Mouse (Mus musculus) liver, embryonic 14.5 days (tissue): ENCODE results near the gene Ncan. TPM values are rescaled to one million over a fixed set of nuclear protein-coding genes. Genes with fewer than 3 reads are reported as not detected.
A peak's percentile ranks its signal among the peaks of the same experiment; 100 is the strongest.

Experiments
- ATAC-seq: fragments of 200-750 bp; cut with Nextera tagmentation; 2 replicates; pipeline ENCODE4 v1.8.0; 2017; ENCODE audit warnings: moderate number of reproducible peaks, mild to moderate bottlenecking, moderate library complexity; ENCODE audit not compliant: insufficient read depth
- DNase-seq, 3 experiments: peaks; one replicate each; pipeline ENCODE4 v3.0.0-alpha.2; 2012 to 2013; ENCODE audit warnings: low read depth in 3 of 3, low spot score in 3 of 3
- H3K27ac ChIP-seq: fragments of 300-500 bp; sonication (generic); 2 replicates; pipeline ENCODE4 v1.5.1; 2014; ENCODE audit warnings: moderate library complexity, mild to moderate bottlenecking, control low read depth, inconsistent platforms
- H3K27me3 ChIP-seq: fragments of 300-500 bp; sonication (generic); 2 replicates; pipeline ENCODE4 v1.6.1; 2014; ENCODE audit warnings: mild to moderate bottlenecking, low read length, moderate library complexity; ENCODE audit not compliant: control insufficient read depth, insufficient read depth
- H3K36me3 ChIP-seq: fragments of 300-500 bp; sonication (generic); replicated peaks from 2 replicates; pipeline ENCODE4 v1.6.1; 2014; ENCODE audit warnings: low read depth; ENCODE audit not compliant: control insufficient read depth, insufficient read depth
- H3K4me1 ChIP-seq, 2 experiments: fragments of 200-500 bp in 1 of 2; fragments of 300-500 bp in 1 of 2; sonication (generic) in 1 of 2; replicated peaks; 2 replicates each; pipeline ENCODE4 v1.6.1; 2012 to 2014; ENCODE audit warnings: antibody characterized with exemption in 1 of 2, inconsistent platforms in 1 of 2, low read length in 1 of 2; ENCODE audit not compliant: control insufficient read depth in 2 of 2, insufficient read depth in 2 of 2
- H3K4me2 ChIP-seq: fragments of 300-500 bp; sonication (generic); 2 replicates; pipeline ENCODE4 v1.6.1; 2014; ENCODE audit warnings: low read depth, mild to moderate bottlenecking, control low read depth, moderate library complexity
- H3K4me3 ChIP-seq, 2 experiments: fragments of 200-500 bp in 1 of 2; fragments of 300-500 bp in 1 of 2; sonication (generic) in 1 of 2; 2 replicates each; pipeline ENCODE4 v1.5.1; 2012 to 2014; ENCODE audit warnings: low read depth in 2 of 2, low read length in 2 of 2, mild to moderate bottlenecking in 2 of 2, control low read depth in 1 of 2, inconsistent platforms in 1 of 2, moderate library complexity in 1 of 2; ENCODE audit not compliant: insufficient read depth in 1 of 2
- H3K9ac ChIP-seq: fragments of 300-500 bp; sonication (generic); replicated peaks from 2 replicates; pipeline ENCODE4 v1.6.1; 2014; ENCODE audit warnings: mild to moderate bottlenecking, control low read depth, moderate library complexity
- H3K9me3 ChIP-seq: fragments of 300-500 bp; sonication (generic); 2 replicates; pipeline ENCODE4 v1.6.1; 2016; ENCODE audit warnings: low read length, mixed read lengths; ENCODE audit not compliant: control insufficient read depth
- CTCF ChIP-seq: IDR thresholded peaks from 2 replicates; pipeline ENCODE4 v1.5.1; 2016; ENCODE audit warnings: antibody characterized with exemption, low read depth, control low read depth
- EP300 ChIP-seq: IDR thresholded peaks from 2 replicates; pipeline ENCODE4 v1.6.1; 2016; ENCODE audit warnings: antibody characterized with exemption, low read depth
- WGBS: fragments of 180-500 bp; shearing (Covaris S2); extraction: QIAGEN DNeasy Blood & Tissue Kit; methylation state at CpG from one replicate; pipeline ENCODE4 v1.1.7; 2014; ENCODE audit not compliant: insufficient replicate concordance; 5-methylcytosine and 5-hydroxymethylcytosine counted together
- polyA plus RNA-seq, 2 experiments: library from polyadenylated mRNA; depleted of rRNA in 1 of 2; stranded (reverse) in 1 of 2; unstranded in 1 of 2; fragments of >200 nt; fragmentation: Nextera tagmentation in 1 of 2; extraction: Ambion mirVana in 1 of 2; gene quantifications; 2 replicates each; pipeline versions ENCODE4 v1.2.1 to v1.2.3; 2012 to 2014

The Ncan gene
- polyA plus RNA-seq, 2 experiments, result 0.01 TPM; not detected in 1

- Histone ChIP-seq H3K4me1 (no peaks in the 10 kb centered on the region), H3K4me2 (peak overlapping the region; percentile 47), H3K36me3 (no peaks in the 10 kb centered on the region), H3K9ac (no peak overlapping the region), H3K27ac (no peak overlapping the region), H3K9me3 (no peaks in the 10 kb centered on the region), H3K27me3 (peaks cover 69% of the 10 kb centered on the region), H3K4me3 (peak overlapping the region; percentile 10 to 37; a peak in 3 of 4 replicates)
- ATAC-seq (no peak), DNase-seq (no peak)
- TF ChIP-seq EP300, result no peak
- TF ChIP-seq CTCF, result 0 out of 2 replicates have a peak, but pooled peaks have one; percentile 21
- WGBS, result 4% methylated on average over 71 of the region's 71 CpGs
Measured at GRCm38 (mm10) chr8:70084191-70085065, 36.2 kb downstream of the Ncan start.

GRCm38 (mm10) chr8:70083285-70083684 lies 37.4 kb downstream of the Ncan start, which contains the start of gene Hapln4:
Gene Hapln4 (plus strand): TSS chr8:70083457.
- TF ChIP-seq CTCF, result no peak
- TF ChIP-seq EP300, result no peak
- no peak within 1 kb of the TSS for H3K9ac ChIP-seq
- ATAC-seq (no peak), DNase-seq (no peak)
- peaks cover 58% of the 10 kb centered on the region for H3K27me3 ChIP-seq
- H3K36me3 ChIP-seq, result no peaks in the 10 kb centered on the region
- H3K9me3 ChIP-seq, result no peaks in the 10 kb centered on the region
- 2% methylated on average over 26 of the region's 26 CpGs for WGBS
- H3K4me2 ChIP-seq, result peak within 1 kb of the TSS; percentile 47
- H3K4me3 ChIP-seq, result peak within 1 kb of the TSS; percentile 10 to 37; a peak in 3 of 4 replicates
- H3K27ac ChIP-seq, result no peak within 1 kb of the TSS
- H3K4me1 ChIP-seq, result no peaks in the 10 kb centered on the region

DNA sequence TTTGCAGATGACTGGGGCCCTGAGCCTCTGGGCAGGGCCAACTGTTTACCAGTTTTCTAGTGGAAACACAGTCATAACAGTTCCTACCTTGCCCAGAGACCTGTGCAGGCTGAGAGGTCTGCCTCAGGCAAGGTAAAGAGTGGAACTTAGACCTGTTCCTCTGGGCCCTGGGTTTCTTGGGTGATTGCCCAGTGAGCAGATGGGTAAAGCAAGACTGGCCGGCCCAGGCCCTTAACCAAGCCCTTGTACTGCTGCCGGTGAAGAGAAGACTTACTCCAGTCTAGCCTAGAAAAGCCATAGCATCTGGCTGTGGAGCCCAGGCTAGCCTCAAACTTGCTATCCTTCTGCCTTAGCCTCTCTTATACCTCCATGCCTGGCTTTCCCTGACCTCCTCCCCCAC lies 38.7 kb downstream of the Ncan start:
- no peak for DNase-seq
- no peak for TF ChIP-seq CTCF
- no peak for TF ChIP-seq EP300
- H3K27ac ChIP-seq, result no peak overlapping the region
- H3K27me3 ChIP-seq, result peaks cover 45% of the 10 kb centered on the region
- H3K9ac ChIP-seq, result no peak overlapping the region
- H3K4me3 ChIP-seq, result no peak overlapping the region
- no peak for ATAC-seq
- no peaks in the 10 kb centered on the region for H3K9me3 ChIP-seq
- H3K36me3 ChIP-seq, result no peaks in the 10 kb centered on the region
- H3K4me2 ChIP-seq, result no peak overlapping the region
- no peaks in the 10 kb centered on the region for H3K4me1 ChIP-seq
- 59% methylated on average over 2 of the region's 2 CpGs for WGBS

DNA sequence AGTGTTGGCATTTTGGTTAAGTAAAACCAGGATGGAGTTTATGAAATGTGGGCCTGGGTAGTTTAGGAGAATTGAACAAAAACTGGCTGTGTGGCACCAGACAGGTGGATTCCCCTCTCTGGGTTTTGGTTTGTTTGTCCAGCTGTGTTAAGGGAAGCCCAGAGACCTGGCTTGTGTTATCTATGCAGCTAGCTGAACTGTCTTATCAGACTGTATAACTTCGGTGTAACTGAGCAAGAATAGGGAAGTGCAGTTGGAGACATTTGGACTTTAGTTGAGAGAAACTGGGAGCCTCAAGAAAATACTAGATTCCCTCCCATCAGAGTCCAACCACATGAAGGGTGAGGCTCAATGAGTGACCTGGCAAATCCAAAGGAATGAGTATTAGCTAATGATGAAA lies 47.0 kb downstream of the Ncan start:
- peaks cover 0 to 12% of the 10 kb centered on the region in 2 experiments; a peak in 2 of 4 replicates for H3K4me1 ChIP-seq
- DNase-seq (no peak), ATAC-seq (no peak)
- H3K27ac ChIP-seq, result no peak overlapping the region
- H3K36me3 ChIP-seq, result no peaks in the 10 kb centered on the region; the same call in none of the 2 replicates
- no peak overlapping the region for H3K4me2 ChIP-seq
- H3K4me3 ChIP-seq, result no peak overlapping the region
- TF ChIP-seq CTCF, result no peak
- TF ChIP-seq EP300, result no peak
- H3K27me3 ChIP-seq, result no peaks in the 10 kb centered on the region
- WGBS, result 2% methylated on average over 1 of the region's 1 CpGs
- no peaks in the 10 kb centered on the region for H3K9me3 ChIP-seq
- no peak overlapping the region for H3K9ac ChIP-seq

DNA sequence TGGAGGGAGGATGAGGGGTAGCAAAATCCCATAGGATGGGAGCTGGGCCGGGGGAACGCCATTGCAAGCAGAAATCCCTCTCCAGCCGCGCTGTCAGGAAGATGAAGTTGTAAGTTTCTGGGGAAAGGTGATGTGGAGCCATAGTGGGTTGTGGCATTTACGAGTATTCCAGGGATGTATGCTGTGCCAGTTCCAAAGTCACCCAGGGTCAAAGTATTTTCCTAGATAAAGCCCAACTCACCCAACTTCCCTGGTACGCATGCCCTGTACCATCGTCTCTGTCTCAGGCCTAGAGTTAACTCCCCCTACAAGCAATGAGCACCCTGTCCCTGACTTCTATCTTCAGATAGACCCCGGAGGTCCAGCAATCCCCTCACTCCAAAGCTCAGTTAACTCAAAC lies 47.6 kb downstream of the Ncan start:
- Histone ChIP-seq H3K4me1 (peaks cover 0 to 12% of the 10 kb centered on the region in 2 experiments; a peak in 2 of 4 replicates), H3K4me2 (peak overlapping the region; percentile 55), H3K9ac (no peak overlapping the region), H3K4me3 (peak overlapping the region; percentile 6 to 23; a peak in 3 of 4 replicates), H3K36me3 (no peaks in the 10 kb centered on the region; the same call in none of the 2 replicates), H3K9me3 (no peaks in the 10 kb centered on the region), H3K27me3 (no peaks in the 10 kb centered on the region), H3K27ac (no peak overlapping the region)
- WGBS, result 49% methylated on average over 8 of the region's 8 CpGs
- ATAC-seq (no peak), DNase-seq (no peak)
- TF ChIP-seq CTCF (no peak), EP300 (no peak)
